Mouse (Mus musculus): ENCODE measurements at regions not wholly inside any gene's neighbourhood (a gene's known extent, or its start where the extent isn't known, plus 50 kb on each side); places are given as distances from the start of the nearest gene placed in this dataset.

- TF ChIP-seq GATA1 (IDR thresholded peaks at IDR 0.05; ENCODE audit: borderline replicate concordance, low read length) (no peak), FLI1 (IDR thresholded peaks at IDR 0.05; ENCODE audit: low read length) (no peak)
These were observed 394.9 kb downstream of the Mllt3 start for GRCm38 (mm10) chr4:87638380-87638646.
